ENCODE assay signal across 18 mouse cellular contexts in genomic region chr7:34646144-34646795, GRCm38 (mm10). TPM values are rescaled to one million over a fixed set of nuclear protein-coding genes. Genes with fewer than 3 reads are reported as not detected.
DNase-seq lines count a peak whose midpoint lies in the region; ATAC-seq and TF ChIP-seq lines count a peak whose summit lies in the region.
"Had no signal": no experiment of that assay in that cellular context is flagged by ENCODE, and none has a peak within 500 bp of the region (broad histone marks: within the 10 kb centered on the region; RNA-seq: fewer than 3 reads in every experiment).

No protein-coding gene starts in this region.

- H3K27me3 ChIP-seq in forebrain, embryonic 13.5 days, result no peaks in the 10 kb centered on the region
- no peaks in the 10 kb centered on the region for H3K27me3 ChIP-seq in forebrain, postnatal 0 days (ENCODE audit: insufficient read depth, low read length)
- no peaks in the 10 kb centered on the region for H3K27me3 ChIP-seq in limb, embryonic 13.5 days
- no peaks in the 10 kb centered on the region for H3K27me3 ChIP-seq in limb, embryonic 10.5 days (ENCODE audit: low read depth, poor library complexity, severe bottlenecking)
- H3K27me3 ChIP-seq: forebrain, embryonic 12.5 days; heart, embryonic 13.5 days; hindbrain, embryonic 15.5 days; lung, embryonic 15.5 days; midbrain, embryonic 15.5 days had no signal

- ATAC-seq in forebrain, embryonic 13.5 days, result no peak
- ATAC-seq in forebrain, postnatal 0 days, result no peak
- ATAC-seq in limb, embryonic 13.5 days (ENCODE audit: low FRiP score, low read depth), result no peak
- no peak for ATAC-seq in erythroblast, adult 5-6 weeks (replicated peaks; ENCODE audit: low FRiP score, poor library complexity, severe bottlenecking)
- ATAC-seq: midbrain, embryonic 15.5 days had no signal

- no peak overlapping the region for H3K4me2 ChIP-seq in forebrain, embryonic 13.5 days
- no peak overlapping the region for H3K4me2 ChIP-seq in forebrain, postnatal 0 days (ENCODE audit: low read depth)
- no peak overlapping the region for H3K4me2 ChIP-seq in limb, embryonic 13.5 days (replicated peaks)
- H3K4me2 ChIP-seq: forebrain, embryonic 12.5 days; heart, embryonic 13.5 days; hindbrain, embryonic 15.5 days; liver, embryonic 11.5 days; lung, embryonic 15.5 days; midbrain, embryonic 15.5 days had no signal

- H3K9me3 ChIP-seq in forebrain, embryonic 13.5 days (replicated peaks), result no peaks in the 10 kb centered on the region
- no peaks in the 10 kb centered on the region for H3K9me3 ChIP-seq in forebrain, postnatal 0 days (ENCODE audit: low read length)
- H3K9me3 ChIP-seq in limb, embryonic 13.5 days, result no peaks in the 10 kb centered on the region
- H3K9me3 ChIP-seq in limb, embryonic 10.5 days (replicated peaks), result no peaks in the 10 kb centered on the region
- H3K9me3 ChIP-seq: forebrain, embryonic 12.5 days; heart, embryonic 13.5 days; hindbrain, embryonic 15.5 days; lung, embryonic 15.5 days; midbrain, embryonic 10.5 days; midbrain, embryonic 15.5 days had no signal

- H3K36me3 ChIP-seq in forebrain, embryonic 13.5 days (ENCODE audit: poor library complexity, severe bottlenecking), result peaks cover 91% of the 10 kb centered on the region
- H3K36me3 ChIP-seq in forebrain, postnatal 0 days (ENCODE audit: insufficient read depth), result peaks cover 39% of the 10 kb centered on the region
- peaks cover 95% of the 10 kb centered on the region for H3K36me3 ChIP-seq in limb, embryonic 13.5 days
- H3K36me3 ChIP-seq in limb, embryonic 10.5 days, result peaks cover 100% of the 10 kb centered on the region

- no peak for DNase-seq in forebrain, postnatal 0 days
- DNase-seq in limb, embryonic 10.5 days (ENCODE audit: low spot score), result no peak
- peak; percentile 55 to 58 for DNase-seq in urinary bladder, postnatal 36 days (ENCODE audit: low spot score in 2 of 2)
- no peak for DNase-seq in urinary bladder, postnatal 4 days (ENCODE audit: low spot score in 2 of 2)
- DNase-seq in embryo, embryonic 10.5 days (ENCODE audit: low spot score), result no peak
- DNase-seq: thymus, postnatal 14 days had no signal

- WGBS in forebrain, embryonic 13.5 days, result 87% methylated on average over 12 of the region's 12 CpGs
- 90% methylated on average over 12 of the region's 12 CpGs for WGBS in forebrain, postnatal 0 days
- WGBS in limb, embryonic 13.5 days, result 79% methylated on average over 12 of the region's 12 CpGs
- 84% methylated on average over 12 of the region's 12 CpGs for WGBS in limb, embryonic 10.5 days

- 0 out of 2 replicates have a peak overlapping the region, but pooled peaks have one; percentile 16 for H3K9ac ChIP-seq in forebrain, embryonic 13.5 days
- H3K9ac ChIP-seq in forebrain, postnatal 0 days, result no peak overlapping the region
- 0 out of 2 replicates have a peak overlapping the region, but pooled peaks have one; percentile 31 for H3K9ac ChIP-seq in limb, embryonic 13.5 days
- H3K9ac ChIP-seq: forebrain, embryonic 12.5 days; heart, embryonic 13.5 days; hindbrain, embryonic 15.5 days; lung, embryonic 15.5 days; midbrain, embryonic 15.5 days had no signal

- no peak for TF ChIP-seq CTCF in forebrain, postnatal 0 days (IDR thresholded peaks at IDR 0.05; ENCODE audit: low read depth)

- peaks cover 24% of the 10 kb centered on the region for H3K4me1 ChIP-seq in forebrain, embryonic 13.5 days
- H3K4me1 ChIP-seq in forebrain, postnatal 0 days (ENCODE audit: insufficient read depth), result no peaks in the 10 kb centered on the region
- peaks cover 49% of the 10 kb centered on the region for H3K4me1 ChIP-seq in limb, embryonic 13.5 days
- H3K4me1 ChIP-seq in limb, embryonic 10.5 days, result peaks cover 12% of the 10 kb centered on the region

- H3K4me3 ChIP-seq in forebrain, embryonic 13.5 days, result no peak overlapping the region
- no peak overlapping the region for H3K4me3 ChIP-seq in forebrain, postnatal 0 days (ENCODE audit: low read depth, low read length)
- no peak overlapping the region for H3K4me3 ChIP-seq in limb, embryonic 13.5 days
- no peak overlapping the region for H3K4me3 ChIP-seq in limb, embryonic 10.5 days
- H3K4me3 ChIP-seq: forebrain, embryonic 12.5 days; heart, embryonic 13.5 days; hindbrain, embryonic 15.5 days; lung, embryonic 15.5 days; midbrain, embryonic 10.5 days; midbrain, embryonic 15.5 days had no signal

- H3K27ac ChIP-seq in forebrain, embryonic 13.5 days, result no peak overlapping the region
- no peak overlapping the region for H3K27ac ChIP-seq in forebrain, postnatal 0 days (ENCODE audit: low read depth, low read length)
- H3K27ac ChIP-seq in limb, embryonic 13.5 days, result 0 out of 2 replicates have a peak overlapping the region, but pooled peaks have one; percentile 10
- H3K27ac ChIP-seq in limb, embryonic 10.5 days, result no peak overlapping the region
- H3K27ac ChIP-seq: forebrain, embryonic 12.5 days; heart, embryonic 13.5 days; hindbrain, embryonic 15.5 days; kidney, postnatal 0 days; lung, embryonic 15.5 days; midbrain, embryonic 10.5 days; midbrain, embryonic 15.5 days had no signal

RNA-seq across cellular contexts. Expression of gene Kctd15, which starts 10.3 kb away (rescaled TPM):
- polyA plus RNA-seq in forebrain, embryonic 13.5 days (2015; fragmentation: Nextera tagmentation; extraction: Ambion mirVana), result 28.9 and 35.8 TPM in 2 replicates
- 57.9 and 59.4 TPM in 2 replicates for total RNA-seq in forebrain, postnatal 0 days (2014; rRNA removed)
- 16.7 and 18.3 TPM in 2 replicates for polyA plus RNA-seq in forebrain, postnatal 0 days (2015; fragmentation: Nextera tagmentation; extraction: Ambion mirVana)
- 42.8 and 45.7 TPM in 2 replicates for polyA plus RNA-seq in limb, embryonic 13.5 days (2015; fragmentation: Nextera tagmentation; extraction: Ambion mirVana)
- 69.0 and 72.2 TPM in 2 replicates for polyA plus RNA-seq in limb, embryonic 10.5 days (2016; fragmentation: Nextera tagmentation; extraction: Ambion mirVana)
- not detected in 2 replicates for total RNA-seq in erythroblast, adult 5-6 weeks (2015; ENCODE audit: low replicate concordance)
- not detected in 2 replicates for total RNA-seq in erythroblast, adult 5-6 weeks (2017; ENCODE audit: low replicate concordance)
- total RNA-seq: common myeloid progenitor, adult 5-6 weeks had no signal

Comparison
In these comparisons a context has a peak if more than half of its experiments do, and no peak if none do; other contexts are left out.
1. DNase-seq: peak in urinary bladder, postnatal 36 days (2 of 2); none in forebrain, postnatal 0 days (single experiment), limb, embryonic 10.5 days (single experiment), urinary bladder, postnatal 4 days (0 of 2) and embryo, embryonic 10.5 days (single experiment).